Mouse (Mus musculus): ENCODE results near the gene Irak1. TPM values are rescaled to one million over a fixed set of nuclear protein-coding genes. Genes with fewer than 3 reads are reported as not detected.
A peak's percentile ranks its signal among the peaks of the same experiment; 100 is the strongest.

The Irak1 gene
- polyA plus RNA-seq (2016; fragmentation: Nextera tagmentation; extraction: Ambion mirVana), result 56.0 and 57.3 TPM in 2 replicates

DNA sequence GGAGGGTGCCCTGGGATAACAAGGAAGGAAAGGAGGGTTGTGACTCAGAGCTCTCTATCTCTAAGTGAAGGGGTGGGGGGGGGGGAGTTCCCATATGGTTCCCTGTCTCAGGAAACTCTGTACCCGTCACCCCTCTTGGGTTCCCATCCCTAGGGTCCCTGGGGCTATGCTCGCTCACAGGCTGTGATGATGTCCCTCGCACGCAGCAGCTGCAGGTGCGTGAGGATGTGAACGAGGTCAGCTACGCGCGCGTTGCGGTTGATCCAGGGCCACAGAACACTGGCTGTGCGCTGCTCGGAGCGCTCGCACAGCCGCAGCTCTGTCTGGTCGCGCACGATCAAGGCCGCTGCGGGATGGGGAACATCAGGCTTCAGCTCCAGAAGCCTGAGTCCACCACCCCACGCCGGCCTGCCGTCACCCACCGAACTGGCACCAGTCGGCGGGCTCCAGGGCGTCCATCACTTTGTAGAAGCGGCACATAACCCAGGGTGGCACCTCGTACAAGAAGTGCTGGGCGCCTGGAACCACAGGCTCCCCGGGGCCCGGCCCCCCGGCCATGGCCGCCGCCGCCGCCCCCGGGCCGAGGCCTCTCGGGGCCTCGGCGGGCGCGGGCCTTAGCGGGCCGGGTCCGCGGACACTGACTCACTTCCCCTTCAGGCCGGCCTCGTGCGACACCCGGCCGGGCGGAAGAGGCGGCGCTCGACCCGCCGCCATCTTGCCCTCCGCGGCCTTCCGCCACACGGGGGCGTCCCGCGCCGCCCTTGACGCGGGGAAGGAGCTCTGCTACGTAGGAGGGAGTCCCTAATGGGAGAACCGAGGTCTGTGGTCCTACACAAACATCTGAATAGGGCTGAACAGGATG, at the start of gene Irak1:
Irak1 (minus strand) TSS at position 731 of the 862 bp plus-strand sequence.
- Histone ChIP-seq H3K4me3 (peak within 1 kb of the TSS; percentile 63), H3K27ac (replicated peaks) (peak within 1 kb of the TSS; percentile 94), H3K36me3 (peaks cover 34% of the 10 kb centered on the region), H3K27me3 (ENCODE audit: low read depth, poor library complexity, severe bottlenecking) (peaks cover 10% of the 10 kb centered on the region; the same call in 1 of the 2 replicates), H3K4me1 (peaks cover 13% of the 10 kb centered on the region), H3K9me3 (replicated peaks) (no peaks in the 10 kb centered on the region)
- DNase-seq (ENCODE audit: low spot score), result peak; percentile 74
- whole genome bisulfite sequencing, result 23% methylated on average over 72 of the region's 72 CpGs

DNA sequence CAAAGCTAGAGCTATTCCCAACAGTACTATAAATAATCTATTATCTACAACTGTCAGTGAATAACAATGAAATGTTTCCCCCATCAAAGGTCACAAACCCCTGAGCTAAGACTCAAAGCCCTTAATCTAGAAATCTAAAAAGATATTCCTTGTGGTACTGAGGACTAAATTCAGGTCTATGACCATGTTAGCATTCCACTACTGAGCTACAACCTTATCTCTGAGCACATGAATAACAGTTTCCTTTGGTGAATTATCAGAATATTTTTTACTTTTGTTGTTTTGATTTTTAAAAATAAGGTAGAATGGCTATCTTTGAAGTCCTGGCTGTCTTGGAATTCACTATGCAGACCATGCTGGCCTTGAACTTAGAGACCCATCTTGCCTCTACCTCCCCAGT, 47.1 kb upstream of the Irak1 start:
- Histone ChIP-seq H3K27me3 (ENCODE audit: low read depth, poor library complexity, severe bottlenecking) (no peaks in the 10 kb centered on the region), H3K4me1 (no peaks in the 10 kb centered on the region)

DNA sequence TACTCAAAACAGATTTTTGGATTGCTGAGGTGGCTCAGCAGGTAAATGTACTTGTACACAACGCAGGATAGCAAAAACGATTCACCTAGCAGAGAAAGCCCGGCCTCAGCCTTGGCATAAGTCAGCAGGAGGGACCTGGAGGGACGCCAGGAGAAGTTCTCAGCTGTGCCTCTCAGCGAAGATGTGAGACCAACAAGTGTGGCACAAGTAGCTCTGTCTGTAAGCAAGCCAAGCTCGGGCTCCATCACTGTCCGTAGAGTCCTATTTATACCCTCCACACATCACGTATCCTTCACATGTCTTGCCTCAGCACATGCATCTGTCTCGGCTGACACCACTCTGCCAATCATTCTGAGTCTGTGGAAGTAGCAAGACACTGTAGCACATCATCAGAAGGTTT, 44.2 kb upstream of the Irak1 start:
- Histone ChIP-seq H3K4me3 (no peak overlapping the region), H3K36me3 (peaks cover 19% of the 10 kb centered on the region), H3K4me1 (no peaks in the 10 kb centered on the region), H3K27ac (replicated peaks) (no peak overlapping the region), H3K9me3 (replicated peaks) (no peaks in the 10 kb centered on the region), H3K27me3 (ENCODE audit: low read depth, poor library complexity, severe bottlenecking) (no peaks in the 10 kb centered on the region)
- no peak for DNase-seq (ENCODE audit: low spot score)
- WGBS, result 91% methylated on average over 9 of the region's 9 CpGs

More for the DNA sequence above, 47.1 kb upstream of the Irak1 start:
- no peaks in the 10 kb centered on the region for H3K9me3 ChIP-seq (replicated peaks)
- no peak for DNase-seq (ENCODE audit: low spot score)
- H3K27ac ChIP-seq (replicated peaks), result no peak overlapping the region
- H3K36me3 ChIP-seq, result peaks cover 46% of the 10 kb centered on the region
- H3K4me3 ChIP-seq, result no peak overlapping the region

DNA sequence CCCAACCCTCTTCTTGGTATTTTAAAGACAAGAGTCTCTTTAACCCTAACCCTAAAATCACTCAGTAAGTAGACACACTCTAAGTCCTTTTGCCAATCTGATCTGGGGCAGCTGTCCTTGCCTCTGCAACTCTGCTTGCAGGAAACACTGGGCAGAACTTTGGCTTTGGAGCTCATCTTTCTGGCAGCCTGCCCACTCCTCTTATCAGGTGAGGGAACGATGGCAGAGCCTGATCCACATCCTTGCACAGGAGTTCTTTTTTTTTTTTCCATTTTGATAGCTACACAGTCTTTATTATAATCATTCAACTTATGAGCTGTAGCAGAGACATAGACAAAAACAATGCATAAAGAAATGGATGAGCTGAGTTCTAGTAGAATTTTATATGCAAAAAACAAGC, 21.4 kb upstream of the Irak1 start:
- H3K27me3 ChIP-seq (ENCODE audit: low read depth, poor library complexity, severe bottlenecking), result peaks cover 11% of the 10 kb centered on the region; the same call in 1 of the 2 replicates
- DNase-seq (ENCODE audit: low spot score), result no peak
- H3K4me1 ChIP-seq, result no peaks in the 10 kb centered on the region
- H3K36me3 ChIP-seq, result 0 out of 2 replicates have a peak, but pooled peaks cover 4% of the 10 kb centered on the region
- H3K4me3 ChIP-seq, result no peak overlapping the region
- no peak overlapping the region for H3K27ac ChIP-seq (replicated peaks)
- 93% methylated on average over 1 of the region's 1 CpGs for WGBS
- H3K9me3 ChIP-seq (replicated peaks), result no peaks in the 10 kb centered on the region

GRCm38 (mm10) chrX:74037702-74038375, 14.1 kb upstream of the Irak1 start:
- H3K4me3 ChIP-seq, result no peak overlapping the region
- H3K27ac ChIP-seq (replicated peaks), result no peak overlapping the region
- DNase-seq (ENCODE audit: low spot score), result no peak
- H3K9me3 ChIP-seq (replicated peaks), result no peaks in the 10 kb centered on the region
- H3K27me3 ChIP-seq (ENCODE audit: low read depth, poor library complexity, severe bottlenecking), result no peaks in the 10 kb centered on the region; the same call in 1 of the 2 replicates
- peaks cover 50% of the 10 kb centered on the region for H3K36me3 ChIP-seq
- H3K4me1 ChIP-seq, result no peaks in the 10 kb centered on the region
- WGBS, result 89% methylated on average over 5 of the region's 5 CpGs

DNA sequence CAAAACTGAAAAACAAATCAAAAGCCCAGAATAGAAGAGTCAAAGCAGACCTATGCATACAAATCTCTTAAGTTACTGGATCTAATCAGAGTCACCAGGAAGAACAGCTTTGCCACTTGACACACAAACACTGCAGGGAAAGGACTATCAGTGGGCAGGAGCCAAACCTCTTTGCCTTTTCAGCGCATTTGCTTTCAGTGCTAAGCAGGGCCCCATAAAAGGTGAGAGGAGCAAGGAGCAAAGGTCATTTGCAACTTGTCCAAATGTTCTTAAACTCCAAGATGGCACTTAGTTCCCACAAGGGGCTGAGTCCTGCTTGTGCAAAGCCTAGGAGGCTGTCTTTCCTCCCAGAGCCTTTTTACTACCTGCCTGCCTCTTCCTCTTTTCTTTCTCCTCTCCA, 6.3 kb upstream of the Irak1 start:
- Histone ChIP-seq H3K4me1 (no peaks in the 10 kb centered on the region), H3K36me3 (peaks cover 21% of the 10 kb centered on the region), H3K9me3 (replicated peaks) (no peaks in the 10 kb centered on the region), H3K27ac (replicated peaks) (no peak overlapping the region), H3K27me3 (ENCODE audit: low read depth, poor library complexity, severe bottlenecking) (peaks cover 8% of the 10 kb centered on the region), H3K4me3 (no peak overlapping the region)
- DNase-seq (ENCODE audit: low spot score), result no peak
- WGBS, result 81% methylated on average over 1 of the region's 1 CpGs

DNA sequence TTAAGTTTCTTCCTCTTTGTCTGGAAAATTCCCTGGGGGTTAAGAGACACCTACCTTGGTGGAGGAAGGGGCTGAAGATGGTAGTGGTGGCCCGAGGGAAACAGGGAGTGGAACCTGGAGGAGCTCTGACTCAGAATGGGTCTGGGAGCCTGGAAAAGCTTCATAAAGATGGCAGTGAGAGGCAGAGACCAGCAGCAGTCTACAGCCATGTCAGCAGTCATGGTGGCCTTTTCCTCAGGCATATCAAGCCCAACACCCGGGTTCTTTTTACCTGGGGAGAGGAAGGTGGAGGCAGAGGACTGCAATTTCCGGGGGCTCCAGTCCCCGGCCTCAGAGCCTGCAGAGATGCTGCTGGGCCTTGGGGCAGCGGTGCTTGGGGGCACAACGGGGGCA, 927 bp downstream of the Irak1 start:
- peaks cover 41% of the 10 kb centered on the region for H3K36me3 ChIP-seq
- peak; percentile 12 for DNase-seq (ENCODE audit: low spot score)
- H3K4me1 ChIP-seq, result peaks cover 13% of the 10 kb centered on the region
- H3K27me3 ChIP-seq (ENCODE audit: low read depth, poor library complexity, severe bottlenecking), result peaks cover 7% of the 10 kb centered on the region; the same call in 1 of the 2 replicates
- H3K9me3 ChIP-seq (replicated peaks), result no peaks in the 10 kb centered on the region
- H3K27ac ChIP-seq (replicated peaks), result peak overlapping the region; percentile 94
- peak overlapping the region; percentile 63 for H3K4me3 ChIP-seq
- 26% methylated on average over 6 of the region's 6 CpGs for WGBS

- Histone ChIP-seq H3K36me3 (peaks cover 44% of the 10 kb centered on the region), H3K9me3 (replicated peaks) (no peaks in the 10 kb centered on the region), H3K4me1 (no peaks in the 10 kb centered on the region), H3K27ac (replicated peaks) (no peak overlapping the region), H3K27me3 (ENCODE audit: low read depth, poor library complexity, severe bottlenecking) (no peaks in the 10 kb centered on the region), H3K4me3 (no peak overlapping the region)
- WGBS, result 92% methylated on average over 1 of the region's 1 CpGs
- DNase-seq (ENCODE audit: low spot score), result no peak
Observed at GRCm38 (mm10) chrX:74014597-74014996, 9.1 kb downstream of the Irak1 start.

GRCm38 (mm10) chrX:74008063-74008462, 15.7 kb downstream of the Irak1 start:
- no peak for DNase-seq (ENCODE audit: low spot score)
- whole genome bisulfite sequencing, result 30% methylated on average over 8 of the region's 8 CpGs
- no peaks in the 10 kb centered on the region for H3K36me3 ChIP-seq
- H3K27ac ChIP-seq (replicated peaks), result no peak overlapping the region
- H3K4me3 ChIP-seq, result no peak overlapping the region
- 0 out of 2 replicates have a peak, but pooled peaks cover 4% of the 10 kb centered on the region for H3K27me3 ChIP-seq (ENCODE audit: low read depth, poor library complexity, severe bottlenecking)
- no peaks in the 10 kb centered on the region for H3K9me3 ChIP-seq (replicated peaks)
- peaks cover 5% of the 10 kb centered on the region for H3K4me1 ChIP-seq

GRCm38 (mm10) chrX:74006401-74006800, 17.3 kb downstream of the Irak1 start:
- Histone ChIP-seq H3K27ac (replicated peaks) (no peak overlapping the region), H3K9me3 (replicated peaks) (no peaks in the 10 kb centered on the region), H3K36me3 (no peaks in the 10 kb centered on the region), H3K4me3 (no peak overlapping the region), H3K4me1 (peaks cover 5% of the 10 kb centered on the region), H3K27me3 (ENCODE audit: low read depth, poor library complexity, severe bottlenecking) (0 out of 2 replicates have a peak, but pooled peaks cover 4% of the 10 kb centered on the region)
- no peak for DNase-seq (ENCODE audit: low spot score)
- WGBS, result 85% methylated on average over 21 of the region's 21 CpGs

DNA sequence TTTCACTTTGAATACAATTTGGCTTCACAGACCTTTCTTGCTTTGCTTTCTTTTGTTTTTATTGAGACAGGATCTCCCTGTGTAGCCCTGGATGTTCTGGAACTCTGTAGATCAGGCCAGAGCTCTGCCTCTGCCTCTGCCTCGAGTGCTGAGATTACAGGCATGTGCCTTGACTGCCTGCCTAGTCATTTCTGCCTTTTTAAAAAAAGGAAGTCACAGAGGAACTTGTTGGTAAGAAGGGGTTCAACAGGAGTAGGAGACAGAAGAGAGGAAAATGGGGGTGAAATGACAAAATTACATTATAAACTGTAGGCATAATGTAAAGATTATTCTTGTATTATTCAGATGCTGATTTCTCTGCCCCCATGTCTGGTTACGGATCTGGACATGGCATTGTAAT, 20.1 kb downstream of the Irak1 start:
- no peak overlapping the region for H3K4me3 ChIP-seq
- 0 out of 2 replicates have a peak, but pooled peaks cover 4% of the 10 kb centered on the region for H3K27me3 ChIP-seq (ENCODE audit: low read depth, poor library complexity, severe bottlenecking)
- no peaks in the 10 kb centered on the region for H3K9me3 ChIP-seq (replicated peaks)
- 74% methylated on average over 2 of the region's 2 CpGs for WGBS
- H3K4me1 ChIP-seq, result peaks cover 14% of the 10 kb centered on the region
- no peak overlapping the region for H3K27ac ChIP-seq (replicated peaks)
- H3K36me3 ChIP-seq, result no peaks in the 10 kb centered on the region
- DNase-seq (ENCODE audit: low spot score), result no peak

DNA sequence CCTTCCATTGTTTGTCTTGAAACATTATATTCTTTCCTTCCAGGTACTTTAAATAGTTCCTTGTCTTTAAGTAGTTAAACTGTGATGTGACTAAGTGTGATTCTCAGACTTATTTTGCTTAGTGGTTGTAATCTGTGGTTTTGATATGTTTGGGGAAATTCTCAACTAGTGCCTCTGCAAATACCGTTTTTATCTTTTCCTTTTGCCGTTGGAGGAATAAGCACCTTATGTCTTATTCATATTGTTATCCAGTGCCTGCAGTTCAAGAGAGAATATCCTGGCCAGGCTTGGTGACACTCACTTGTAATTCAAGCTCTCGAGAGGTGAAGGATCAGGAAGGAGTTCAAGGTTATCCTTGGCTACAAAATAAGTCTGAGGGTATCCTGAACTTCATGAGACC, 22.7 kb downstream of the Irak1 start:
- no peak for DNase-seq (ENCODE audit: low spot score)
- H3K27me3 ChIP-seq (ENCODE audit: low read depth, poor library complexity, severe bottlenecking), result no peaks in the 10 kb centered on the region
- peaks cover 12% of the 10 kb centered on the region for H3K4me1 ChIP-seq
- no peaks in the 10 kb centered on the region for H3K36me3 ChIP-seq
- H3K4me3 ChIP-seq, result no peak overlapping the region
- no peak overlapping the region for H3K27ac ChIP-seq (replicated peaks)
- 87% methylated on average over 3 of the region's 3 CpGs for WGBS
- H3K9me3 ChIP-seq (replicated peaks), result no peaks in the 10 kb centered on the region

All from midbrain, embryonic 10.5 days (tissue).